Mouse (Mus musculus): ENCODE results near the gene Nln.

Nln gene

DNA sequence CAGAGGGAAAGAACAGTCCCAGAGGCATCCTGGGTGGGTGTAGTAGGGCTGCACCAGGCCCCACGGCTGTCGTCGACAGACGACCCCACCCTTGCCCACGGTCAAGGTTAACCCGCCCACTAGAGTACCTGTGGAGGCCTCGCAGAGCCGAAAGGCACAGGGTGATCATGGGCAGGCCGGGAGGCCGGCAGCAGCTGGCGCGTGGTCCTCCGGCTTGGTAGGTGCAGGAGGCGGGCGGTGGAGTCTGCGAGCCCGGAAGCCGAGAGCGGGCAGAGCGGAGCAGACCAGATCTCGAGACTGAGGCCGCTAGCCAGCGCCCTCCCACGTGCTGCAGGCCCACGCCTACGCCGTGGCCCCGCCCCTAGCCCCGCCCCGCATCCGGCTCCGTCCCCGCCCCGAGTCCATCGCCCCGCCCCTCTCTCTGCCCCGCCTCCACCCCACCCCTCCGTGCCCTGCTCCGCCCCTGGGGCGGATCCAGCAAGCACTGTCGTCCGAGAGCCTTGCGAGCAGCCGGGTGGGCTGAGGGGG, at the start of gene Nln, which contains the start of gene Sgtb:
Gene Nln (minus strand): TSS at position 327 of the 528 bp plus-strand sequence.
Gene Sgtb (plus strand): TSS at position 454 of the 528 bp plus-strand sequence.
- peak; percentile 91 for DNase-seq

DNA sequence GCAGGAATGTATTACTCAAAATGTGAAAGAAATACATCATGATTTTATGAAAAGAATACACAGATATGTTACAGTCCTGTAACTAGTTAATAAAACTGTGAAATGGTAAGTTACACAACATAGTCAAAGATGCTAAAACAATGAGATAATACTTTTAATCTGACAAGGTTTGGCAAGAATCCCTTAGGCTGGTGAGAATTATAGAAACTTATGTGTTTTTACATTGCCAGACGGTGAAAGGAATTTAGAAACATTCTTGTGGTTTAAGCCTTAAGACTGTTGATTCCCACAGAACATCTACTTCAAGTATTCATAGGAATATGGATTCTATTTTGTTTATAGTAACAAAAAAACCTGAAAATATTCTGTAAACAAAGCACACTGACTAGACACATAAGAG, 46.3 kb upstream of the Nln start:
- no peak for DNase-seq

DNA sequence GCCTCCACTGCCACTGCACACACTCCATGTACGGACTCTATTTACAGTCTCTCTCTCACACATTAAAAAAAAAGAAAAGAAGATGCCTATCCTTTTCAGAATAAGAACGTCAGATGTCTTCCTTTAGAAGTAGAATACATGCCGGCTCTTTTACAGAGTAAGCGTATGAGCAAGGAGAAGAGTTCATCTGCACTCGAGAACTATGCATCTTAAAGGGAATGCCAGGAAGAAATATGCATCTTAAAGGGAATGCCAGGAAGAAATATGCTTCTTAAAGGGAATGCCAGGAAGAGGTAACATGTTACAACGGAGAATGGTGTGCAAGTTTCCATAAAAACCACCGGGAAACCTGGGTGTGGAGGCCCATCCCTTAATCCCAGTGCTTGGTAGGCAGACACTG, 45.7 kb upstream of the Nln start:
- DNase-seq: no peak

DNA sequence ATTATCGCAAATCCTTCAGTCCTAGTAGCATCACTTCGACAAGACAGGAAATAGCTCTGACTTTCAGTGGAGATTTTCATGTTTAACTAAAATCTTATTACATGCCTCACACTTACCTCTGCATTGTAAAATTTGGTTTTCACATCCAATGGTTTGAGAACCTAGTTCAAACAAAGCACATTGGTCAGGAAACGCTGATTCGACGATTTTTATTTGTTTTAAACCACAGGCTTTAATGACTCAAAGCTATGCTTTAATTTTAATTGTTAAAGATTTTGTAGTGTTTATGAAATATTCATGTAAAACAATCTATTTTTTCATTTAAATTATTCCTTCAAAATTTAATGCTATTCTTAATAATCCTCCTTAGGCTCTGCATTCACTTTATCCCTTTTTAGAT, 44.8 kb upstream of the Nln start:
- DNase-seq: no peak

DNA sequence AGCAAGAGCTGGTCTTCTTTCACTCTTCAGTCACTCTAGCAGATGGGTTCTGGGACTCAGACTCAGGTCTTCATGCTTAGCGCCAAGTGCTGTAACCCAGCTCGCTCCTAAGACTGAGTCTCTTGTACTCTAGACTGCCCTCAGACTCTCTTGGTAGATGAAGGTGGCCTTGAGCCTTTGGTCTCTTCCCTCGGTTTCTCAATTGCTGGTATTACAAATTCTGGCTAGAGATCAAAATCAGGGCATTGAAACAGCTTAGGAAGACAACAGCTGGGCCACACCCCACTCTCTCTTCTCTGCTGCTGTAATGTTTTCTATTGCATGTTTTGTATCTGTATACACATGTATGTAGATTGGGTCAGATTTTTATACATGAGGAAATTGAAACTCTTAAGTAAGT, 36.2 kb upstream of the Nln start:
- no peak for DNase-seq

DNA sequence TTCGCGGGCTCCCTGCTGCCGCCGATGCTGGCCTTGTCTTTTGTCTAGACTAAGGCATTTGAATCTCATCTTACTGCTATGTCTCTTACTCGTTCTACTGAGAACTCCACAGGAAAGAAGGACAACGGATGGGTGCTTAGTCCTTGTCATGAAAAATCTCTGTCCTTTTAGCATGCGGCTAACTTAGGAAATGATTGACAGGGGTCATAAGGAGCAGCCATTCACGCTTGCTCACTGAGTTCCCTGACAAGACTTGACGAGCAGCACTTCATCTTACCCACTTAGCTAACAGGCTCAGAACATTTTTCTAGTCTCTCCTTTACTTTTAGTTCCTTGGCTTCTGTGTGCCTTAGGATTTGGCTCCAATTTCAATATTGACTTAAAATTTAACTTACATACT, 35.5 kb upstream of the Nln start:
- no peak for DNase-seq

DNA sequence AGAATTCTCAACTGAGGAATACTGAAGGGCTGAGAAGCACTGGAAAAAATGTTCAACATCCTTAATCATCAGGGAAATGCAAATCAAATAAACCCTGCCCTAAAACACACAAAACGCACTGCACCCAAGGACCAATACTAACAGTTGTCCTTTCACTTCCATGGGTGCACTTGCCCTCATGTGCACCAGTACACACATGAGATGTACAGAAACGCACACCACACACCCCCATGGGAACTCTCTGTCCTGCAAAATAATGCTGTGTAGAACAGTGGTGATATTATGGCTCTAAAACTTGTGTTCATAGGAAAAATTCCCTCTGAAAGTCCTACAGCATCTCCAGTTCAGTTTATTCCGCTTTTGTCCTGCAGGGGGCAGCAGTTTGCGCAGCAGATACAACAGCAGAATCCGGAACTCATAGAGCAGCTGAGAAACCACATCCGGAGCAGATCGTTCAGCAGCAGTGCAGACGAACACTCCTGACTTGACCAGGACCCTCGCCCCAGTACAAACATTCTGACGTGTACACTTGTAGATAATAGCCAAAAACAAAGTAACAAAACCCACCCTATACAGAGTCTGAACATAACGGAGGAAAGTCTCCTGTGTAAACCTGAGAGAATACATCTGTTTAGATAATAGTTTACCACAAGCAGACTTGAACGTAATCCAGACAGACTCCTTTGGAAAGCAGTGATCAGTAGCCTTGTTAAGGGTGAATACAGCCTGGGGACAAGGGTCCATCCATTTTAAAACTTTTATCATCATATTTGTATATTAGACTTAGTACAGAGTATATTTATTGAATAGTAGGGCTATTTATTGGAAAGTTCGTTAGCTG, 30.2 kb upstream of the Nln start:
- peak; percentile 92 for DNase-seq

DNA sequence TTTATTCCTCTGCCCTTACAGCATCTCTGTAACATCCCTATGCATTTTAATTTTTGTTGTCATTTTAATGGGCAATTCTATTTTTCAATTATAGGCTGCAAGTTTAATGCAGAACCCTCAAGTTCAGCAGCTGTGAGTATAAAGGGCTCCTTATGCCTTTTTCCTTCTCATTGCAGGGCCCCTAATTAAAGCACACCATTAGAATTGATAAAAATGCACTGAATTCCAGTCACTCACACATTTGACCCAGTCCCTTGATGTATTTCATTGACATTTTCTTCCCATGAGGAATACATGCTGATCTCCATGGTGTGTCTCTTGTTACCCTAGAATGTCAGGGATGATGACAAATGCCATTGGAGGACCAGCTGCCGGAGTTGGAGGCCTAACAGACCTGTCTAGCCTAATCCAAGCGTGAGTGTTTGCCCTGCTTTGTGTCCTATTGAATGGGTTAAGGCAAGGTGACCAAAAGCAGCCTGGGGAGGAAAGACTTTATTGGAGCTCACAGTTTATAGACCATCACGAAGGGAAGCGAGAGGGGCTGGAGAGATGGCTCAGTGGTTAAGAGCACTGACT, 25.2 kb upstream of the Nln start:
- DNase-seq: no peak

DNA sequence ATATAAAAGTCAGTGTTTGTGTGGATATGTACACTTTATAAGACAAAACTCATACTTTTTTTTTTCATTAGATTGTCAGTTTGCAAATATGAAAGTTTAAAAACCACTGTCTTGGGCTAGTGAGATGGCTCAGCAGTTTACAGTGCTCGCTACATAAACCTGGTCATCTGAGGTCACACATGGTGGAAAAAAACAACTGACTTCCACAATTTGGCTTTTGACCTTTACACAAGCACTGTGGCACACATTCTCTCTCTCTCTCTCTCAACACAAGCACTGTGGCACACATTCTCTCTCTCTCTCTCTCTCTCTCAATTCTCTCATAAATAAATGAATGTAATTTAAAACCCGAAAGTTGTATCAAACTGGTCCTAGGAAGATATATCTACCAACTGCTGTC, 23.1 kb upstream of the Nln start:
- DNase-seq: no peak

DNA sequence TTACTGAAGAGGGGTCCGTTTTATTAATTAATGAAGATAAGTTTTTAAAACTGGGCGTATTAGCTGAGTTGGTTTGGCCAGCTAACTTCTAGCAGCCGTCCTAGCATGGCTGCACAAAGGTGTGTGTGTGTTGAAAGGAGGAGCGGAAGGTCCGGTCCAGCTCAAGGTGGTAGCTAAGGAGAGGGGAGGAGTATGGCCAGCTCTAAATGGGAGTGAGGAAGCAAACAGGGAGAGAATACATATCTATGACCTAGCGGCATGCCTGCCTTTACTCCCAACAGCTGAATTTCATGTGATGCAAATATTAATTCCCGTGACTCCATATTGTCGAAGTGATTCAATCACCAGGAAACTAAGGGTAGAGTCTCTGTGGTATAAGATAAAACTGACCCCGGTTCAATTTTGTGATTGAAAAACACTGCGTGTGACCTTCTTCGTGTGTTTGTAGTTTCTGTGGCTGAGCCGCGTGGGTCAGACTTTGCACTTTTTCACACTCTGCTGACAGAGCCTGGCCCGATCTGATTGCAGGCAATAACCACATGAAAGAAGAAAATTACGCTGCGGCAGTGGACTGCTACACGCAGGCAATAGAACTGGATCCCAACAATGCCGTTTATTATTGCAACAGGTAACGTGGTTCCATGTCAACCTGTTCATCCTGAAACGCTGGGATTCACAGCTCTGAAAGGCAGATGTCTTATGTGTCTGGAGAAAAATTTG, 14.4 kb upstream of the Nln start:
- no peak for DNase-seq

DNA sequence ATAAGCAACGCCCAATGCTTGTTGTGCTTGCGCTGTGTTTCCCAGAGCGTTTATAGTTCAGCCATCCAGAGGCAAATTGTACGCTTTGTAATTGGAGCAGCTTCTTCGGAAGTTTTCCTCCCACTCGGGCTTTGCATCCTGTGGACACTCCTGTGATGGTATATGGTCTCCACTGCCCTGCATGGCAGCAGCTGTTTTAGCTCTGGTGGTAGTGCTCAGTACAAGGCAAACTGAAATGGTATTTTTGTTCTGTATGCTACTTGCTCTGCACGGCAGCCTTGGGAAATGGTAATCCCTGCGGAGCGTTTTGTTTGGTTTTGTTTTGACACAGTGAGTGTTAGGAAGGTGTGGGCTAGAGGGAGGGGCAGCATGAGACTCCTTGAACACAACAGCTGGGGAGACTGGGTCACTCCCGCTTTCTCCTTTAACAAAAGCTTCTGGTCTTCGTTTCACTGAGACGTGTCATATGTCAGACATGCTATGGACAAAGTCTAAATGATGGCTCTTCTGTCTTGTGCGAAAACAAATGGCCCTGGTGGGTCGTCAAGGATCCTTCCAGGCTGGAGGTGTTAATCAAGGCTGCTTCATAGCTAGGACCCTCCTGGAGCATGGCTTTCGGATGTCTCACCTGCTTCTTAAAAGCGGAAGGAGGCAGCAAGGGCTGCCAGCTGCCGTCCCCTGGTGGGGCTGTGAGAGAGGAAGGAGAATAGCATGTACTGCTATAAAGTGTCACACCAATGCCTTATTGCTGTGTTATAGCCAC, 12.8 kb upstream of the Nln start:
- no peak for DNase-seq

DNA sequence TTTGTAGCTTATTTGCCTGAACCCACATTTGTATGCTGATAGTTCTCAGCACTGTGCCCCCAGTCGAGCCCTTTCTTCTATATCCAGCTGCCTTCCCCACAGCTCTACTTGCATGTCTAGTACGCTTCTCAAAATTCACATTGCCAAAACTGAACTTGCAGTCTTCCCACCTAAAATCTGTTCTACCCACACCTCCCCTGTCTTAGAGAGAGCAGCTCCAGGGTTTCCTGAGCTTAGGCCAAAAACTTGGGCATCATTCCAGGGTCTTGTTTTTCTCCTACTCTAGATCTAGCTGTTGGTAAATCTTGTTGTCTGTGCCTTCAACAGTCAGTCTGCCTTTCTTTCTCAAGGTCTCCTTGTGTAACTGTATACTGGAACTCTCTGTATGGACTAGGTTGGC, 5.4 kb upstream of the Nln start:
- DNase-seq: no peak

DNA sequence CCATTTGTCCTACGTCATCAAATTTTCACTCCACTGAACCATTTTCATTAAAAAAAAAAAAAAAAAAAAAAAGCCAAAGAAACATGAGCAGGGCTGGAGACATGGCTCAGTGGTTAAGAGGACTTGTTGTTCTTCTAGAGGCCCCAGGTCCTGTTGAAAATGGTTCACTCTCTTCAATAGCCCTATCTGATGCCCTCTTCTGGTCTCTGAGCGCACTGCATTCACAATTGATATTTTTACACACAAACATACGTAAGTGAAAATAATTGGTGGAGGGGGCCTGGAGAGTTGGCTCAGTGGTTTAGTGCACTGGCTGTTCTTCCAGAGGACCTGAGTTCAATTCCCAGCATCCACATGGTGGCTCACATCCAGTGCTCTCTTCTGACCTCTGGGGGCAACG, 4.4 kb upstream of the Nln start:
- DNase-seq: peak; percentile 14

DNA sequence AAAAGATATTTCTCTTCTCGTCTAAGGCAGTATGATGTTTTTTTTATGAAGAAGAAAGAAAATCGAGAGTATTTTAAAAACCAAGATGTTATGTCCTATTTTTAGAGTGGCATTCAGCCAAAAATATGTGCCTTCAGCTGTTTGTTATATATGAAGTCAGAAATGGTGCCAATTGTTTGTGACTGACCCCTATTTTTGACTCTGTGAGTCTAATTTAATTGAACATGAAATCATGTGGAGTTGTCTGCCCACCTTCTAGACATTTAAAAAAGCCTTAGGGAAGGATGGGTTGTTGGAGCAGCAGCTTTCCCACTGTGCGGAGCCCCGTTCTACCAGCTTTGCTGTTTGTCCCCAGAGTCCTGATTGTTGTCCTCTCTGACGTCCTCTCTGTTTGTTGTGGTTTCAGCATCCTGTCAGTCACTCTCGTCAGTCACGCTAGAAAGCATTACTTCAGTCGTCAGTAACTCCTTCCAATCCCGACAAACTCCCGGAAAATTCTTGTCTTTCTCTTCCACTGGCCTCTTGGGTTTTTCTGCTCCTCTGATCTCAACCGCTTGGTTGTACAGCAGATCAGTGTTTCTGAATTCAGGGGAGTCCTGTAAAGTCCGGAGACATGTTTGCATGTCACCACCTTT, 3.0 kb upstream of the Nln start:
- no peak for DNase-seq

DNA sequence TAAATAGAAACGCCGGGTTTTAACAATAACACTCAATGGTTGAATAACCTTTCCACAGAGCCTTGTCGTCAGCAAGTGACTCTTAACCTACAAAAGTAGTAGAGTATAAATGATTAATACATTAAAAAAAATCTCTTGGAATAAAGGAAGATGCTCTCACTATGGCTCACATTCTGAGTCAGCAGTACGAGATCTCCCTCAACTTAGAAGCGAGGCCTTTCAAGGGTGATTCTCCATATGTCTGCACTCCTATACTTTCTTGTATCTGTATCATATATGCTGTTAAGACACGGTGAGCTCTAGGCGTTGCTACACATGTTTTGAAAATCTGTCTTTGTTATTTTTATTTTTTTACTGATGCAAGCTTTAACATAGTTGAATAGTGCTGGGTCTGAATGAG, 1.1 kb upstream of the Nln start:
- no peak for DNase-seq

DNA sequence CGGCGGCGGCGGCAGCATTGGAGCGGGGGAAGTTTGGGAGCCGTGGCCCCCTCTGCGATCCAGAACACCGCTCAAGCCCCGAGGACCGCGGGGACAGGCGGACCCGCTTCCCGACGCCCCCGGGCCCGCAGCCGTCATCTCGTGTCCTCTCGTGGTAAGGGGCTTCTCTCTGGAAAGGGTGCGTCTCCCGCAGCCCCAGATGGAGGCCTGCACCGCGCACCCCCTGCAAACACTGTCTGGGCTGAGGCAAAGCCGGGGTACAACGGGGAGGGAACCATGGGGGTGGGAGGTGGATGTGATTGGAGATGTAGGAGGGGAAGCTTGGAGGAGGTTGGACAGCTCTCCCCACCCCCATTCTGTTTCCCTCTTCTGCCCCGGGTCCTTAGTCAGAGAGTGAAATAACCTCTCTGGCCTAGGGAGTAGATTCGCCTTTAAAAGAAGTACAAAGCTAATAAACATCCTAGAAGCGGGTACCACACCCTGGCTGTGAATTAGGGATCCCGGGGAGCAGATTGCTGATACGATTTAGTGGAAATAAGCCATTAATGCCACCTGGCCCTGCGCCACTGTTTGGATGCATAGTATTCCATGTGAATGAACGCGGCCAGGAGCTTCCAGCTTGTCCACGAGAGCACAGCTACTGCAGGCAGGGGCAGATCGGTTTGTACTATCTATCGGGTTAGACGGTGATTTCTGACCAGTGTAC, 555 bp upstream of the Nln start:
- DNase-seq: peak; percentile 18

DNA sequence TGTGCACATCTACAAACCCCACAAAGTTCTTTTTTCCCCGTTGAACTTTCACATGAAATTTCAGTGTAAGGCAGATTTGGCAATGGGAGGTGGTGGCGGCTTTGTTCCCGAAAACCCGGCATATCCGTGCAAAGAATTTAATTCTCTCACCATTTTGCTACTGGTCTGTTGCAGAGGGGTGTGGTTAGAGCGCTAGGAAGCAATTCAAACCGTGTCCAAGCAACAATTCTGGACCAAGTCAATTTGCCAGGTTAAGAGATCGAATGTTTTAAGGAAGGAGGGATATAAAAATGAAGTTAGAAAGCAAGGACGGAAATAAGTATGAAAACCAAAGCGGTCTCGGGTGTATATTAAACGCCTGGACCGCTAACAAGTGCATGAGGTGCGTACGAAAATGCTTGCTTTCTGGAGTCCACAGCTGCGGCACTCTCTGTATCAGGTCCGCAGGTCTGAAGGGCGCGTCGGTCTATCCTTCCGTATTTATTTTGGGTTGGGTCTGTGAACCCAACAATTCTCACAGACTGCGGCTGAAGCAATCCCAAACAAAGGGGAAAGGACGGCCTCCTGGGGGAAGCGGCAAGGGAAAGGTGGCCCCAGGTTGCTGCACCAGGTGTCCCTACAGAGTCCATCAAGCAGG, 645 bp downstream of the Nln start:
- no peak for DNase-seq

DNA sequence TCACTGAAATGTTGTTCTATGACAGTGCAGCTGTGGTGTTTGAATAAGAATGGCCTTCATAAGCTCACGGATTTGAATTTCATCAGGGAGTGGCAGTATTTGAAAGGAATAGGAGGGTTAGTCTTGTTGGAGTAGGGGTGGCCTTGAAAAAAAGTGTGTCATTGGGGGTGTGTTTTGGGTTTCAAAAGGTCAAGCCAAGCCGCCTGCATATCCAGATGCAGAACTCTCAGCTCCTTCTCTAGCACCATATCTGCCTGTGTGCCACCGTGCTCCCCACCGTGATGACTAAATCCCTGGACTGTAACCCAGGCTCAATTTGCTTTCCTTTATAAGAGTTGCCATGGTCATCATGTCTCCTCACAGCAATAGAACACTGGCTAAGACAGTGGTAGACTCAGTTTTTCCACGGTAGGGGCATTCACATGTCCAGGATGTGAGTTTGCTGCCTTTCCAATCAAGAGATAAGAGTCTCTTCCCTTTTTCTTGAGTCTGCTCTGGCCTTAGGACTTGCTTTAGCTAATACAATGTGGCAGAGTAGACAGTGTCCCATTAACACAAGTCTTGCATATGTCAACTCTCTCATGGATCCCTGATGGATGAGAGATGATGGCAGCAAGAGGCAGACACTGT, 7.7 kb downstream of the Nln start:
- no peak for DNase-seq

DNA sequence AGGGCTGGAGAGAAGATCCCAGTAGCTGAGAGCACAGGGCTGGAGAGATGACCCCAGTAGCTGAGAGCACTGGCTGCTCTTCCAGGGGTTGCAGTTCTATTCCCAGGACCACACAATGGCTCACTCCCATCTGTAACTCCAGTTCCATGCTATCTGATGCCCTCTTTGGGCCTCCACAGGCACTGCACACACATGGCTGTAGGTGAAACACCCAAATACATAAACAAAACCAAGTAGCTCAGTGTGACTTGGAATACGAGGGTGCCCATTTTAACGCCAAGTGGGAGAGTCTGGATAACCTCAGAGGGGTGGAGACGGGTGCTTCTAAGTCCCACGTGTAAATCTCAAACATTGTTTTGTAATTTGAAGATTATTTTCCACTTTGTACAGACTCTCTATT, 9.0 kb downstream of the Nln start:
- no peak for DNase-seq

DNA sequence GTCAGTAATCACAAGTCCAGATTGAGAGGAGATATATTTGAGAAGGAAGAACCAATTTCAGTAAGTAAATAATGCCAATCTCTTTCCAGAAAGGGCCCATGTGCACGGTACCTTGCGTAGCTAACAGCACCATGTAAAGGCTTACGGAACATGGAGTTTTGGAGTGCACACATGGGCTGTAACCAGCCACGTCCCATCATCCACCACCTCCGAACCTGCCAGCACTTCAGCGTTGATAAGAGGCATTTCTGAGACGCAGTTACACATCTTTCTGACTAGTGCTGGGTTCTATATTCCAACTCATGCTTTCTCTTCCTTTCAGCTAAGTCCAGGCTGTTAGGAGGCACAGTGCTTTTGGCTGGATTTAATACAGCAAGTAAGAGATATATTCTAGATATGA, 12.2 kb downstream of the Nln start:
- DNase-seq: no peak

DNA sequence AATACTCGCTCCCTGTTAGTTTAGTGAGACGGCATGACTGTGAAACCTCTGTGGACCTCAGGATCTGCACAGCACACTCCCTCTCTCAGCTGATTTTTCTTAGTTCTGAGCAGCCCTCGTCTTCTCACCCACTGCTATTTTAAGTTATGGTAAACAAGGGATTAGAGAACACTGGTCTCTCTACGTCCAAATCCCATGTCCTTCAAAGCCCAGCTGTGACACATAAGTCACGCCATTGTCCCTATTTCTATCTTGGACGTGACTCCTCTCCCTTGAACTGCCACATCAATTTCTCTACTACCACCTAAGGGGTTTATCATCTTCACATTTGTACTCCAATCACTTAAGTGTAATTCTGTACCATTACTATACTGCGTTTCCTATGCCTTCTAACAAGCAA, 13.5 kb downstream of the Nln start:
- no peak for DNase-seq
